Mouse (Mus musculus) limb, embryonic 11.5 days (tissue): ENCODE data around the gene Mok. TPM values are rescaled to one million over a fixed set of nuclear protein-coding genes. Genes with fewer than 3 reads are reported as not detected.

Experiments
- ATAC-seq: fragments of 200-750 bp; cut with Nextera tagmentation; 2 replicates; pipeline ENCODE4 v1.8.0; 2017; ENCODE audit warnings: low read depth; ENCODE audit not compliant: insufficient number of reproducible peaks, low FRiP score, low TSS enrichment
- DNase-seq: peaks from one replicate; pipeline ENCODE4 v3.0.0-alpha.2; 2015; ENCODE audit warnings: low spot score
- H3K27ac ChIP-seq: fragments of 300-500 bp; sonication (generic); replicated peaks from 2 replicates; pipeline ENCODE4 v1.5.1; 2014; ENCODE audit warnings: low read depth, mild to moderate bottlenecking, low read length
- H3K27me3 ChIP-seq: fragments of 300-500 bp; sonication (generic); 2 replicates; pipeline ENCODE4 v1.6.1; 2014; ENCODE audit warnings: mild to moderate bottlenecking, low read length, mixed read lengths; ENCODE audit not compliant: control insufficient read depth, insufficient read depth
- H3K36me3 ChIP-seq: fragments of 300-500 bp; sonication (generic); 2 replicates; pipeline ENCODE4 v1.6.1; 2014; ENCODE audit warnings: mild to moderate bottlenecking, low read length, moderate library complexity, mixed read lengths; ENCODE audit not compliant: control insufficient read depth, insufficient read depth
- H3K4me1 ChIP-seq: fragments of 300-500 bp; sonication (generic); 2 replicates; pipeline ENCODE4 v1.6.1; 2014; ENCODE audit warnings: low read length, mixed read lengths; ENCODE audit not compliant: control insufficient read depth, insufficient read depth
- H3K4me2 ChIP-seq: fragments of 300-500 bp; sonication (generic); 2 replicates; pipeline ENCODE4 v1.6.1; 2014; ENCODE audit warnings: low read depth, mild to moderate bottlenecking, moderate library complexity; ENCODE audit not compliant: severe bottlenecking
- H3K4me3 ChIP-seq: fragments of 300-500 bp; sonication (generic); 2 replicates; pipeline ENCODE4 v1.5.1; 2014; ENCODE audit warnings: low read depth, low read length
- H3K9ac ChIP-seq: fragments of 300-500 bp; sonication (generic); 2 replicates; pipeline ENCODE4 v1.6.1; 2014; ENCODE audit warnings: mild to moderate bottlenecking, low read length
- H3K9me3 ChIP-seq: fragments of 300-500 bp; sonication (generic); 2 replicates; pipeline ENCODE4 v1.6.1; 2016; ENCODE audit warnings: low read length; ENCODE audit not compliant: control insufficient read depth
- WGBS: fragments of 180-500 bp; shearing (Covaris S2); extraction: QIAGEN DNeasy Blood & Tissue Kit; methylation state at CpG from one replicate; pipeline ENCODE4 v1.1.7; 2014; 5-methylcytosine and 5-hydroxymethylcytosine counted together
- polyA plus RNA-seq: library from polyadenylated mRNA; unstranded; fragments of >200 nt; fragmentation: Nextera tagmentation; extraction: Ambion mirVana; gene quantifications from 2 replicates; pipeline ENCODE4 v1.2.1, GENCODE M21; 2014

Gene Mok
- polyA plus RNA-seq, 1 experiment from 2014 or later, result 7.1 TPM

GRCm38 (mm10) chr12:110844227-110845130 lies 3.7 kb upstream of the Mok start:
- WGBS, result under 1% methylated on average over 42 of the region's 42 CpGs
- ATAC-seq (peak; percentile 4; the same call in 1 of the 2 replicates), DNase-seq (no peak)
- peaks cover 17% of the 10 kb centered on the region; the same call in 1 of the 2 replicates for H3K27me3 ChIP-seq
- peak overlapping the region; percentile 31 for H3K4me3 ChIP-seq
- peak overlapping the region; percentile 45 for H3K9ac ChIP-seq
- H3K9me3 ChIP-seq, result no peaks in the 10 kb centered on the region
- H3K4me1 ChIP-seq, result no peaks in the 10 kb centered on the region; the same call in 1 of the 2 replicates
- H3K27ac ChIP-seq, result no peak overlapping the region
- no peaks in the 10 kb centered on the region for H3K36me3 ChIP-seq
- H3K4me2 ChIP-seq, result peak overlapping the region; percentile 66

GRCm38 (mm10) chr12:110843194-110844048 lies 2.7 kb upstream of the Mok start:
- no peaks in the 10 kb centered on the region for H3K36me3 ChIP-seq
- peaks cover 17% of the 10 kb centered on the region; the same call in 1 of the 2 replicates for H3K27me3 ChIP-seq
- 19% methylated on average over 32 of the region's 32 CpGs for WGBS
- no peaks in the 10 kb centered on the region; the same call in 1 of the 2 replicates for H3K4me1 ChIP-seq
- H3K4me2 ChIP-seq, result peak overlapping the region; percentile 66
- ATAC-seq, result peak; percentile 26; the same call in 1 of the 2 replicates
- no peaks in the 10 kb centered on the region for H3K9me3 ChIP-seq
- H3K27ac ChIP-seq, result no peak overlapping the region
- H3K9ac ChIP-seq, result peak overlapping the region; percentile 45; the same call in 1 of the 2 replicates
- H3K4me3 ChIP-seq, result peak overlapping the region; percentile 31
- peak; percentile 91 for DNase-seq

GRCm38 (mm10) chr12:110841731-110842493 lies 1.2 kb upstream of the Mok start:
- peaks cover 5% of the 10 kb centered on the region; the same call in 1 of the 2 replicates for H3K4me1 ChIP-seq
- DNase-seq (no peak), ATAC-seq (no peak)
- no peaks in the 10 kb centered on the region for H3K36me3 ChIP-seq
- no peak overlapping the region for H3K4me3 ChIP-seq
- peaks cover 17% of the 10 kb centered on the region; the same call in 1 of the 2 replicates for H3K27me3 ChIP-seq
- 71% methylated on average over 5 of the region's 5 CpGs for WGBS
- no peak overlapping the region for H3K27ac ChIP-seq
- no peaks in the 10 kb centered on the region for H3K9me3 ChIP-seq
- no peak overlapping the region for H3K4me2 ChIP-seq
- no peak overlapping the region for H3K9ac ChIP-seq

- H3K27me3 ChIP-seq, result no peaks in the 10 kb centered on the region
- no peak overlapping the region for H3K9ac ChIP-seq
- no peak overlapping the region for H3K4me2 ChIP-seq
- 87% methylated on average over 8 of the region's 8 CpGs for WGBS
- ATAC-seq (no peak), DNase-seq (no peak)
- H3K27ac ChIP-seq, result no peak overlapping the region
- H3K36me3 ChIP-seq, result no peaks in the 10 kb centered on the region
- no peaks in the 10 kb centered on the region for H3K9me3 ChIP-seq
- 0 out of 2 replicates have a peak, but pooled peaks cover 5% of the 10 kb centered on the region for H3K4me1 ChIP-seq
- no peak overlapping the region for H3K4me3 ChIP-seq
Measured at GRCm38 (mm10) chr12:110837850-110838249, 2.9 kb downstream of the Mok start.

- WGBS, result 42% methylated on average over 5 of the region's 5 CpGs
- ATAC-seq, result no peak
- H3K36me3 ChIP-seq, result no peaks in the 10 kb centered on the region
- 0 out of 2 replicates have a peak overlapping the region, but pooled peaks have one; percentile 15 for H3K27ac ChIP-seq
- H3K4me2 ChIP-seq, result no peak overlapping the region
- no peak overlapping the region; the same call in 1 of the 2 replicates for H3K9ac ChIP-seq
- H3K4me1 ChIP-seq, result 0 out of 2 replicates have a peak, but pooled peaks cover 5% of the 10 kb centered on the region
- no peak for DNase-seq
- no peak overlapping the region for H3K4me3 ChIP-seq
- H3K9me3 ChIP-seq, result no peaks in the 10 kb centered on the region
- no peaks in the 10 kb centered on the region for H3K27me3 ChIP-seq
Measured at GRCm38 (mm10) chr12:110837192-110837841, 3.4 kb downstream of the Mok start.

GRCm38 (mm10) chr12:110836729-110837128 lies 4.0 kb downstream of the Mok start:
- no peaks in the 10 kb centered on the region for H3K9me3 ChIP-seq
- DNase-seq (no peak), ATAC-seq (no peak)
- no peak overlapping the region for H3K4me3 ChIP-seq
- H3K4me2 ChIP-seq, result no peak overlapping the region
- H3K9ac ChIP-seq, result no peak overlapping the region; the same call in 1 of the 2 replicates
- no peaks in the 10 kb centered on the region for H3K27me3 ChIP-seq
- no peaks in the 10 kb centered on the region for H3K36me3 ChIP-seq
- 0 out of 2 replicates have a peak, but pooled peaks cover 5% of the 10 kb centered on the region for H3K4me1 ChIP-seq
- 60% methylated on average over 6 of the region's 6 CpGs for WGBS
- H3K27ac ChIP-seq, result no peak overlapping the region

GRCm38 (mm10) chr12:110835182-110835581 lies 5.6 kb downstream of the Mok start:
- no peak overlapping the region for H3K27ac ChIP-seq
- no peaks in the 10 kb centered on the region for H3K27me3 ChIP-seq
- no peaks in the 10 kb centered on the region for H3K9me3 ChIP-seq
- no peak overlapping the region for H3K9ac ChIP-seq
- no peaks in the 10 kb centered on the region for H3K36me3 ChIP-seq
- WGBS, result 89% methylated on average over 3 of the region's 3 CpGs
- DNase-seq (no peak), ATAC-seq (no peak)
- H3K4me2 ChIP-seq, result no peak overlapping the region
- 0 out of 2 replicates have a peak, but pooled peaks cover 5% of the 10 kb centered on the region for H3K4me1 ChIP-seq
- no peak overlapping the region for H3K4me3 ChIP-seq
